Mouse (Mus musculus) C2C12 (cell line): ENCODE measurements around the gene Wbp2nl. TPM values are rescaled to one million over a fixed set of nuclear protein-coding genes. Genes with fewer than 3 reads are reported as not detected.

Source experiments
- H3K27me3 ChIP-seq: one replicate; pipeline ENCODE4 v1.6.1; 2011; ENCODE audit not compliant: control insufficient read depth, insufficient read depth, insufficient read length
- H3K36me3 ChIP-seq: one replicate; pipeline ENCODE4 v1.6.1; 2011; ENCODE audit not compliant: control insufficient read depth, insufficient read depth
- H3K4me3 ChIP-seq: one replicate; pipeline ENCODE4 v1.5.1; 2011; ENCODE audit warnings: mild to moderate bottlenecking, control low read depth; ENCODE audit not compliant: poor library complexity, insufficient read depth, severe bottlenecking
- H3K79me2 ChIP-seq: one replicate; pipeline ENCODE4 v1.6.1; 2011; ENCODE audit not compliant: control insufficient read depth, insufficient read depth
- H3K79me3 ChIP-seq: one replicate; pipeline ENCODE4 v1.6.1; 2011; ENCODE audit warnings: low read depth, control low read depth
- H3ac ChIP-seq: one replicate; pipeline ENCODE3; 2011; ENCODE audit warnings: low read depth; ENCODE audit not compliant: control insufficient read depth, insufficient read length
- CEBPB ChIP-seq: IDR thresholded peaks from one replicate; pipeline ENCODE4 v1.6.1; 2011; ENCODE audit warnings: low read depth, mild to moderate bottlenecking, control low read depth, moderate library complexity
- CTCF ChIP-seq: IDR thresholded peaks from one replicate; pipeline ENCODE4 v1.5.1; 2011; ENCODE audit not compliant: control insufficient read depth, insufficient read depth, insufficient read length
- FOSL1 ChIP-seq: IDR thresholded peaks from one replicate; pipeline ENCODE4 v1.8.0; 2011; ENCODE audit warnings: mild to moderate bottlenecking, low read length; ENCODE audit not compliant: poor library complexity, insufficient read depth, severe bottlenecking
- MAX ChIP-seq: IDR thresholded peaks from one replicate; pipeline ENCODE4 v1.6.1; 2011; ENCODE audit warnings: mild to moderate bottlenecking, control low read depth
- MYOD1 ChIP-seq: IDR thresholded peaks from one replicate; pipeline ENCODE4 v1.6.1; 2011; ENCODE audit warnings: low read depth; ENCODE audit not compliant: control insufficient read depth, insufficient read length
- MYOG ChIP-seq: IDR thresholded peaks from one replicate; pipeline ENCODE4 v1.6.1; 2011; ENCODE audit not compliant: control insufficient read depth, insufficient read length; ENCODE audit errors: extremely low read depth
- USF1 ChIP-seq: IDR thresholded peaks from one replicate; pipeline ENCODE4 v1.6.1; 2011; ENCODE audit warnings: low read depth, mild to moderate bottlenecking, control low read depth, moderate library complexity
- polyA plus RNA-seq: library from polyadenylated mRNA; unstranded; fragments of >200 nt; fragmentation: generic; extraction: Trizol; gene quantifications from one replicate; pipeline ENCODE4 v1.2.1, GENCODE M21; 2012; ENCODE audit warnings: missing spikeins

The Wbp2nl gene
- polyA plus RNA-seq, 1 experiment, result not detected

GRCm38 (mm10) chr15:82353078-82353744 lies 54.5 kb downstream of the Wbp2nl start:
- H3K79me3 ChIP-seq, result peaks cover 25% of the 10 kb centered on the region
- H3K27me3 ChIP-seq, result no peaks in the 10 kb centered on the region
- H3K79me2 ChIP-seq, result peaks cover 47% of the 10 kb centered on the region
- no peak for TF ChIP-seq MAX
- no peak for TF ChIP-seq USF1
- no peak for TF ChIP-seq MYOG
- no peak for TF ChIP-seq FOSL1
- no peak for TF ChIP-seq CTCF
- TF ChIP-seq MYOD1, result no peak
- H3K36me3 ChIP-seq, result peaks cover 33% of the 10 kb centered on the region
- H3ac ChIP-seq, result peak overlapping the region; percentile 95
- peak overlapping the region; percentile 100 for H3K4me3 ChIP-seq

GRCm38 (mm10) chr15:82353745-82354113 lies 55.0 kb downstream of the Wbp2nl start:
- peaks cover 27% of the 10 kb centered on the region for H3K36me3 ChIP-seq
- H3K27me3 ChIP-seq, result no peaks in the 10 kb centered on the region
- peak overlapping the region; percentile 100 for H3K4me3 ChIP-seq
- TF ChIP-seq FOSL1 (no peak), USF1 (no peak), CTCF (no peak), MAX (no peak), MYOD1 (no peak), MYOG (no peak)
- peaks cover 42% of the 10 kb centered on the region for H3K79me2 ChIP-seq
- H3K79me3 ChIP-seq, result peaks cover 25% of the 10 kb centered on the region
- peak overlapping the region; percentile 95 for H3ac ChIP-seq

- H3K79me3 ChIP-seq, result peaks cover 25% of the 10 kb centered on the region
- H3K79me2 ChIP-seq, result peaks cover 42% of the 10 kb centered on the region
- peak within 1 kb of the TSS; percentile 100 for H3K4me3 ChIP-seq
- peaks cover 21% of the 10 kb centered on the region for H3K36me3 ChIP-seq
- TF ChIP-seq CTCF (peak; percentile 98), CEBPB (no peak), MYOD1 (no peak), MAX (peak; percentile 83), FOSL1 (no peak), MYOG (no peak), USF1 (no peak)
- peak within 1 kb of the TSS; percentile 95 for H3ac ChIP-seq
- H3K27me3 ChIP-seq, result no peaks in the 10 kb centered on the region
Measured at GRCm38 (mm10) chr15:82354126-82354945, 55.6 kb downstream of the Wbp2nl start, which contains the start of gene Ndufa6. TSS of gene Ndufa6 (minus strand) at chr15:82354322.

GRCm38 (mm10) chr15:82358431-82359260 lies 59.9 kb downstream of the Wbp2nl start:
- H3K79me2 ChIP-seq, result peaks cover 5% of the 10 kb centered on the region
- H3K79me3 ChIP-seq, result peaks cover 1% of the 10 kb centered on the region
- no peak for TF ChIP-seq MAX
- no peak for TF ChIP-seq MYOD1
- no peak for TF ChIP-seq MYOG
- no peak for TF ChIP-seq CEBPB
- no peak for TF ChIP-seq USF1
- no peak for TF ChIP-seq CTCF
- TF ChIP-seq FOSL1, result no peak
- no peaks in the 10 kb centered on the region for H3K27me3 ChIP-seq
- no peaks in the 10 kb centered on the region for H3K36me3 ChIP-seq
- H3K4me3 ChIP-seq, result no peak overlapping the region
- H3ac ChIP-seq, result no peak overlapping the region

- Histone ChIP-seq H3K79me3 (no peaks in the 10 kb centered on the region), H3K36me3 (no peaks in the 10 kb centered on the region), H3K4me3 (no peak overlapping the region), H3ac (no peak overlapping the region), H3K79me2 (no peaks in the 10 kb centered on the region), H3K27me3 (no peaks in the 10 kb centered on the region)
- no peak for TF ChIP-seq FOSL1
- no peak for TF ChIP-seq USF1
- no peak for TF ChIP-seq CTCF
- no peak for TF ChIP-seq MYOG
- TF ChIP-seq MAX, result no peak
- TF ChIP-seq MYOD1, result no peak
- TF ChIP-seq CEBPB, result no peak
Measured at GRCm38 (mm10) chr15:82361459-82362018, 62.8 kb downstream of the Wbp2nl start.
